Mouse (Mus musculus): Measurements from ENCODE around the gene Adgrl3. TPM values are rescaled to one million over a fixed set of nuclear protein-coding genes. Genes with fewer than 3 reads are reported as not detected.
"Not testable (repeated sequence)": the region's sequence is repeated elsewhere in the genome, so short reads cannot be mapped to it uniquely, and the experiment has no call there.

Adgrl3 gene
- polyA plus RNA-seq, 1 experiment from 2014 or later: 8.5 TPM

- H3K36me3 ChIP-seq (ENCODE audit: control insufficient read depth, insufficient read depth, low read length): no peaks in the 10 kb centered on the region
- WGBS: 81% methylated on average over 2 of the region's 2 CpGs
Measured at GRCm38 (mm10) chr5:81525326-81525725, 505.4 kb downstream of the Adgrl3 start.

GRCm38 (mm10) chr5:81531639-81532038, 511.7 kb downstream of the Adgrl3 start:
- Histone ChIP-seq H3K27ac (replicated peaks in 1 of 2; ENCODE audit: control insufficient read depth in 1 of 2, insufficient read depth in 1 of 2, low read depth in 2 of 2, low read length in 2 of 2) (no peak overlapping the region), H3K36me3 (ENCODE audit: control insufficient read depth, insufficient read depth, low read length) (no peaks in the 10 kb centered on the region), H3K9me3 (ENCODE audit: control insufficient read depth, low read length) (no peaks in the 10 kb centered on the region), H3K9ac (ENCODE audit: low read length) (no peak overlapping the region), H3K4me3 (ENCODE audit: control insufficient read depth in 1 of 2, insufficient read depth in 1 of 2, low read depth in 1 of 2, low read length in 2 of 2) (no peak overlapping the region), H3K4me2 (ENCODE audit: low read length) (no peak overlapping the region), H3K4me1 (ENCODE audit: control insufficient read depth in 2 of 2, insufficient read depth in 2 of 2, low read length in 2 of 2) (no peaks in the 10 kb centered on the region), H3K27me3 (ENCODE audit: control insufficient read depth, insufficient read depth, low read length) (no peaks in the 10 kb centered on the region)
- WGBS: 80% methylated on average over 4 of the region's 4 CpGs
- no peak for ATAC-seq (ENCODE audit: insufficient number of reproducible peaks, insufficient read depth, low FRiP score, low read depth)

More at GRCm38 (mm10) chr5:81525326-81525725, 505.4 kb downstream of the Adgrl3 start:
- H3K27me3 ChIP-seq (ENCODE audit: control insufficient read depth, insufficient read depth, low read length): no peaks in the 10 kb centered on the region
- no peak overlapping the region for H3K27ac ChIP-seq (replicated peaks in 1 of 2; ENCODE audit: control insufficient read depth in 1 of 2, insufficient read depth in 1 of 2, low read depth in 2 of 2, low read length in 2 of 2)
- no peaks in the 10 kb centered on the region for H3K4me1 ChIP-seq (ENCODE audit: control insufficient read depth in 2 of 2, insufficient read depth in 2 of 2, low read length in 2 of 2)
- no peak overlapping the region for H3K9ac ChIP-seq (ENCODE audit: low read length)
- no peak overlapping the region for H3K4me3 ChIP-seq (ENCODE audit: control insufficient read depth in 1 of 2, insufficient read depth in 1 of 2, low read depth in 1 of 2, low read length in 2 of 2)
- H3K4me2 ChIP-seq (ENCODE audit: low read length): no peak overlapping the region
- H3K9me3 ChIP-seq (ENCODE audit: control insufficient read depth, low read length): no peaks in the 10 kb centered on the region
- ATAC-seq (ENCODE audit: insufficient number of reproducible peaks, insufficient read depth, low FRiP score, low read depth): no peak

DNA sequence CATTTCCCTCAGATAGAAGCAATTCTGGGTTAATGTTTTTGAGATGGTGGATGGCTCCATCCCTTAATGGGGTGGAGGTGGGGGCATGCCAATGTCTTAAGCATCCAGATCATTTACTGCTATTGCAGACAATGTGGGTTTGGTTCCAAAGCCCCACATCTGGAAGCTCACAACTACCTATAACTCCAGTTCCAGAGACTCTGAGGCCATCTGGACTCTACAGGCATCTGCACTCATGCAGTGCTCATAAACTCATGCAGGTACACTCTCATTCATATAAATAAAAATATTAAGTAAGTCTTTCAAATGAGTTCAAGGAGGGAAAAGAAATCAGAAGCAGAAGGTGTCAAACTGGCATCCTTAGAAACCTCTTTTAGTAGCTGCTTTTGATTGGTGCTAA, 530.3 kb downstream of the Adgrl3 start:
- H3K9ac ChIP-seq (ENCODE audit: low read length): no peak overlapping the region
- no peak for ATAC-seq (ENCODE audit: insufficient number of reproducible peaks, insufficient read depth, low FRiP score, low read depth)
- H3K27me3 ChIP-seq (ENCODE audit: control insufficient read depth, insufficient read depth, low read length): no peaks in the 10 kb centered on the region
- no peaks in the 10 kb centered on the region for H3K36me3 ChIP-seq (ENCODE audit: control insufficient read depth, insufficient read depth, low read length)
- no peak overlapping the region for H3K4me2 ChIP-seq (ENCODE audit: low read length)
- no peak overlapping the region for H3K27ac ChIP-seq (replicated peaks in 1 of 2; ENCODE audit: control insufficient read depth in 1 of 2, insufficient read depth in 1 of 2, low read depth in 2 of 2, low read length in 2 of 2)
- H3K4me3 ChIP-seq (ENCODE audit: control insufficient read depth in 1 of 2, insufficient read depth in 1 of 2, low read depth in 1 of 2, low read length in 2 of 2): no peak overlapping the region
- H3K9me3 ChIP-seq (ENCODE audit: control insufficient read depth, low read length): no peaks in the 10 kb centered on the region
- H3K4me1 ChIP-seq (ENCODE audit: control insufficient read depth in 2 of 2, insufficient read depth in 2 of 2, low read length in 2 of 2): no peaks in the 10 kb centered on the region

GRCm38 (mm10) chr5:81555149-81555548, 535.2 kb downstream of the Adgrl3 start:
- H3K4me3 ChIP-seq (ENCODE audit: control insufficient read depth in 1 of 2, insufficient read depth in 1 of 2, low read depth in 1 of 2, low read length in 2 of 2); H3K27me3 ChIP-seq (ENCODE audit: control insufficient read depth, insufficient read depth, low read length); H3K9me3 ChIP-seq (ENCODE audit: control insufficient read depth, low read length); H3K9ac ChIP-seq (ENCODE audit: low read length); H3K4me2 ChIP-seq (ENCODE audit: low read length); H3K27ac ChIP-seq (replicated peaks in 1 of 2; ENCODE audit: control insufficient read depth in 1 of 2, insufficient read depth in 1 of 2, low read depth in 2 of 2, low read length in 2 of 2); H3K4me1 ChIP-seq (ENCODE audit: control insufficient read depth in 2 of 2, insufficient read depth in 2 of 2, low read length in 2 of 2); ATAC-seq (ENCODE audit: insufficient number of reproducible peaks, insufficient read depth, low FRiP score, low read depth); H3K36me3 ChIP-seq (ENCODE audit: control insufficient read depth, insufficient read depth, low read length): not testable (repeated sequence)
- WGBS: 58% methylated on average over 2 of the region's 2 CpGs

GRCm38 (mm10) chr5:81556008-81556407, 536.1 kb downstream of the Adgrl3 start:
- no peak overlapping the region for H3K4me2 ChIP-seq (ENCODE audit: low read length)
- no peaks in the 10 kb centered on the region for H3K4me1 ChIP-seq (ENCODE audit: control insufficient read depth in 2 of 2, insufficient read depth in 2 of 2, low read length in 2 of 2)
- no peaks in the 10 kb centered on the region for H3K9me3 ChIP-seq (ENCODE audit: control insufficient read depth, low read length)
- H3K9ac ChIP-seq (ENCODE audit: low read length): no peak overlapping the region
- H3K27ac ChIP-seq (replicated peaks in 1 of 2; ENCODE audit: control insufficient read depth in 1 of 2, insufficient read depth in 1 of 2, low read depth in 2 of 2, low read length in 2 of 2): no peak overlapping the region
- H3K4me3 ChIP-seq (ENCODE audit: control insufficient read depth in 1 of 2, insufficient read depth in 1 of 2, low read depth in 1 of 2, low read length in 2 of 2): no peak overlapping the region
- H3K27me3 ChIP-seq (ENCODE audit: control insufficient read depth, insufficient read depth, low read length): no peaks in the 10 kb centered on the region
- no peaks in the 10 kb centered on the region for H3K36me3 ChIP-seq (ENCODE audit: control insufficient read depth, insufficient read depth, low read length)
- ATAC-seq (ENCODE audit: insufficient number of reproducible peaks, insufficient read depth, low FRiP score, low read depth): no peak
- WGBS: 88% methylated on average over 8 of the region's 8 CpGs

GRCm38 (mm10) chr5:81558965-81559364, 539.0 kb downstream of the Adgrl3 start:
- H3K4me3 ChIP-seq (ENCODE audit: control insufficient read depth in 1 of 2, insufficient read depth in 1 of 2, low read depth in 1 of 2, low read length in 2 of 2): no peak overlapping the region
- H3K27me3 ChIP-seq (ENCODE audit: control insufficient read depth, insufficient read depth, low read length): no peaks in the 10 kb centered on the region
- no peak overlapping the region for H3K9ac ChIP-seq (ENCODE audit: low read length)
- H3K36me3 ChIP-seq (ENCODE audit: control insufficient read depth, insufficient read depth, low read length): no peaks in the 10 kb centered on the region
- ATAC-seq (ENCODE audit: insufficient number of reproducible peaks, insufficient read depth, low FRiP score, low read depth): no peak
- H3K9me3 ChIP-seq (ENCODE audit: control insufficient read depth, low read length): no peaks in the 10 kb centered on the region
- H3K27ac ChIP-seq (replicated peaks in 1 of 2; ENCODE audit: control insufficient read depth in 1 of 2, insufficient read depth in 1 of 2, low read depth in 2 of 2, low read length in 2 of 2): no peak overlapping the region
- WGBS: 90% methylated on average over 6 of the region's 6 CpGs
- no peaks in the 10 kb centered on the region for H3K4me1 ChIP-seq (ENCODE audit: control insufficient read depth in 2 of 2, insufficient read depth in 2 of 2, low read length in 2 of 2)
- H3K4me2 ChIP-seq (ENCODE audit: low read length): no peak overlapping the region

DNA sequence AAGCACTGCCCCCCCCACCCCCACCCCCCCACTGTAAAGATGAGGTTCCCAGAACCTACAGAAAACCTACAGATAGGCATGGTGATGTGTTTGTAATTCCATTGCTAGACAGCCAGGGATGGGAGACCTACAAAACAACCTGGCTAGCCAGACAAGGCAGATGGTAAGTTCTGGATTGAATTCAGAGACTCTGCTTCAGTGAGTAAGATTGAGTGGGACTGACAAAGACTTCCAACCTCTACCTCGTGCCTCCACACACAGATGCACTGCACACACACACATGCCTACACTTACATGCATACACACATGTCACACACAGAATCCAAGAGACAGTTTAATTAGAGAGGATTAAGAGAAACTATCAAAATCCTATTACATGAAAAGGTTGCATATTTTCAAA, 544.4 kb downstream of the Adgrl3 start:
- no peaks in the 10 kb centered on the region for H3K36me3 ChIP-seq (ENCODE audit: control insufficient read depth, insufficient read depth, low read length)
- ATAC-seq (ENCODE audit: insufficient number of reproducible peaks, insufficient read depth, low FRiP score, low read depth): no peak
- WGBS: 73% methylated on average over 1 of the region's 1 CpGs
- H3K27ac ChIP-seq (replicated peaks in 1 of 2; ENCODE audit: control insufficient read depth in 1 of 2, insufficient read depth in 1 of 2, low read depth in 2 of 2, low read length in 2 of 2): no peak overlapping the region
- H3K4me3 ChIP-seq (ENCODE audit: control insufficient read depth in 1 of 2, insufficient read depth in 1 of 2, low read depth in 1 of 2, low read length in 2 of 2): no peak overlapping the region
- H3K4me2 ChIP-seq (ENCODE audit: low read length): no peak overlapping the region
- no peaks in the 10 kb centered on the region for H3K4me1 ChIP-seq (ENCODE audit: control insufficient read depth in 2 of 2, insufficient read depth in 2 of 2, low read length in 2 of 2)
- H3K9me3 ChIP-seq (ENCODE audit: control insufficient read depth, low read length): no peaks in the 10 kb centered on the region
- no peaks in the 10 kb centered on the region for H3K27me3 ChIP-seq (ENCODE audit: control insufficient read depth, insufficient read depth, low read length)
- no peak overlapping the region for H3K9ac ChIP-seq (ENCODE audit: low read length)

DNA sequence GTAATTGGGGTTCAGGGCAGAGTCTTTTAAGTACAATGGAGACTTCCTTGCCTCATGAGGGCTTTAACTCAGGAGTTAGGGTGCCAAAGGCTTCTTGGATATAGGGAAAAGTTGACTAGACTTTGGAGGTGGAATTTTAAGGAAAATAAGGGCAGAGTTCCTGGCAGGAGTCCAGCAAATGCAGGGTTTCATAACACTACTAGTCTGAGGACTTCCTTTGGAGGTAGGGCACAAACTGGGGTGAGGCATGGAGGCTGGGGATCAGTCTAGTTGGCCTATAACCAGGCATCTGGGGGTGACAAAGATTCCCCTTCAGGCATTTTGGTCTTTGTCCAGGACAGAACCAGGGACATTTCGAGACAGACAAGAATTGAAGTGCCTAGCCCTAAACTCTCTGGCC, 546.6 kb downstream of the Adgrl3 start:
- 77% methylated on average over 1 of the region's 1 CpGs for WGBS
- ATAC-seq (ENCODE audit: insufficient number of reproducible peaks, insufficient read depth, low FRiP score, low read depth): no peak
- H3K4me2 ChIP-seq (ENCODE audit: low read length): no peak overlapping the region

More for the DNA sequence above, 546.6 kb downstream of the Adgrl3 start:
- Histone ChIP-seq H3K27me3 (ENCODE audit: control insufficient read depth, insufficient read depth, low read length) (no peaks in the 10 kb centered on the region), H3K4me3 (ENCODE audit: control insufficient read depth in 1 of 2, insufficient read depth in 1 of 2, low read depth in 1 of 2, low read length in 2 of 2) (no peak overlapping the region), H3K36me3 (ENCODE audit: control insufficient read depth, insufficient read depth, low read length) (no peaks in the 10 kb centered on the region), H3K9ac (ENCODE audit: low read length) (no peak overlapping the region), H3K4me1 (ENCODE audit: control insufficient read depth in 2 of 2, insufficient read depth in 2 of 2, low read length in 2 of 2) (no peaks in the 10 kb centered on the region), H3K9me3 (ENCODE audit: control insufficient read depth, low read length) (no peaks in the 10 kb centered on the region), H3K27ac (replicated peaks in 1 of 2; ENCODE audit: control insufficient read depth in 1 of 2, insufficient read depth in 1 of 2, low read depth in 2 of 2, low read length in 2 of 2) (no peak overlapping the region)
